Mouse (Mus musculus): ENCODE results near the gene Pde3a. TPM values are rescaled to one million over a fixed set of nuclear protein-coding genes. Genes with fewer than 3 reads are reported as not detected.

The Pde3a gene
- polyA plus RNA-seq, 1 experiment: 0.81 TPM

DNA sequence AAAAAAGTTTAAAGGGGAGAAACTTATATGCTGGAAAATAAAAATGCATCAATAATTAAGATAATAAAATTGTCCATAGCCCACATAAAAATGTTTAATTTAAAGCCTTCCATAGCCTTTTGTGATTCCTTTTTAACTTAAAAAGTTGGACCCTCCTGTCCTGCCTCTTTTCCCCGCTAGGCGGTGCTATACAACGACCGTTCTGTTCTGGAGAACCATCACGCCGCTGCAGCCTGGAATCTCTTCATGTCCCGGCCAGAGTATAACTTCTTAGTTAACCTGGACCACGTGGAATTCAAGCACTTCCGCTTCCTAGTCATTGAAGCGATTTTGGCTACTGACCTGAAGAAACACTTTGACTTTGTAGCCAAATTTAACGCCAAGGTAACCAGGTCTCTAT lies 239.6 kb downstream of the Pde3a start:
- TF ChIP-seq POLR2A (IDR thresholded peaks at IDR 0.05; ENCODE audit: extremely low read depth, insufficient read depth, low read length): no peak
- peak; percentile 68 for TF ChIP-seq CTCF (IDR thresholded peaks at IDR 0.05; ENCODE audit: extremely low read depth, insufficient read depth, low read length)
- Histone ChIP-seq H3K27ac (ENCODE audit: insufficient read depth, low read length) (no peak overlapping the region), H3K4me1 (ENCODE audit: control insufficient read depth, insufficient read depth, low read length) (no peaks in the 10 kb centered on the region), H3K4me3 (ENCODE audit: insufficient read depth, low read length) (no peak overlapping the region)

DNA sequence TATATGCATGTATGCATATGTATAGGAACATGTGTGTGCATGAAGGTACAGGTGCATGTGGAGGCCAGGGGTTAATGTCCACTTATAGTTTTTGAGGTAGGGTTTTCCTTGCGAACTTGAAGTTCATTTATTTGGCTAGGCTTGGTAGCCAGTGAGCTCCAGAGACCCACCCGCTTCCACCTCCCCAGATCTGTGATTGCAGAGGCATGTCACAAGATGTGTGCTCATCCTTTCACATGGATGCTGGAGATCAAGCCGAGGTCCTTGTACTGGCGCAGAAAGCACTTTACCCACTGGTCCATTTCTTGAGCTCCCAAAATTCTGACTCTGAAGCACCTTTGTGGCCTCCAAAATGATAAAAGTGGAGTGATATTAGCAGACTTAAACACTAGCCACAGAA lies 245.8 kb downstream of the Pde3a start:
- no peak overlapping the region for H3K4me3 ChIP-seq (ENCODE audit: insufficient read depth, low read length)
- no peak overlapping the region for H3K27ac ChIP-seq (ENCODE audit: insufficient read depth, low read length)
- H3K4me1 ChIP-seq (ENCODE audit: control insufficient read depth, insufficient read depth, low read length): no peaks in the 10 kb centered on the region; the same call in 1 of the 2 replicates
- TF ChIP-seq POLR2A (IDR thresholded peaks at IDR 0.05; ENCODE audit: extremely low read depth, insufficient read depth, low read length) (no peak), CTCF (IDR thresholded peaks at IDR 0.05; ENCODE audit: extremely low read depth, insufficient read depth, low read length) (no peak)

DNA sequence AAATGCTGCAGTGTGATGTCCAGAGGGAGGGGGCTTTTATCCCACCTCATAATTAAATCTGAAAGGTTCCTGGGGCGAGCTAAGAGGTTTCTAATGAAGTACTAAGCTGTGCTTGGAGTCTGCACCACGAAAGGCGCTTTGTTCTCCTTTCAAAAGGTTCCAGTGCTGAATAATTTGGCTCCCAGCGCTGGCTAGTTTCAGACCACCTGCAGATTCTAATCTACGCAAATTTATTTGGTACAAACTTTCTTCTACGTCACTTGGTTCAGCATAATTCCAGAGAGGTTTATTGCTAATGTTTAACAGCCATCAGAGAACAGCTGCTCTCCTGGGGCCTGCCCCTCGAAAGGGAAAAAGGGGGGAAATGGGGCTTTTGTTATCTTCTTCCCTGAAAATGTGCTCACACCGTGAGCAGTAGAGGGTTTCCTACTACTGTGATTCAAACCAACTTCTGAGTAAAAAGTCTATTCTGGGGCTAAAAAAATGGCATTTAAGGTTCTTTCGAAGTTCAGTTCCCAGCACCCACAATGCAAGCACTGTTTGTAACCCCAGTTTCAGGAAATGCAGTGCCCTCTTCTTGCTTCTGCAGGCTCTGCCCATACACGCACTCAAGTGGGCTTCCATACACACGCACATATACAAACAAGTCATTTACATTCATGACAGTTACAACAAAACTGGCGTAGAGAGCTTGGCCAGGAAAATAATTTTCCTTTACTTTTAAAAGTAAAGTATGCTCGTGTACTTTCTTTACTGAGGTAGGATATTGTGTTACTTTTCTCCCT lies 246.8 kb downstream of the Pde3a start:
- no peak for TF ChIP-seq CTCF (IDR thresholded peaks at IDR 0.05; ENCODE audit: extremely low read depth, insufficient read depth, low read length)
- TF ChIP-seq POLR2A (IDR thresholded peaks at IDR 0.05; ENCODE audit: extremely low read depth, insufficient read depth, low read length): no peak
- H3K4me3 ChIP-seq (ENCODE audit: insufficient read depth, low read length): no peak overlapping the region
- no peaks in the 10 kb centered on the region; the same call in 1 of the 2 replicates for H3K4me1 ChIP-seq (ENCODE audit: control insufficient read depth, insufficient read depth, low read length)
- H3K27ac ChIP-seq (ENCODE audit: insufficient read depth, low read length): peak overlapping the region; percentile 29

DNA sequence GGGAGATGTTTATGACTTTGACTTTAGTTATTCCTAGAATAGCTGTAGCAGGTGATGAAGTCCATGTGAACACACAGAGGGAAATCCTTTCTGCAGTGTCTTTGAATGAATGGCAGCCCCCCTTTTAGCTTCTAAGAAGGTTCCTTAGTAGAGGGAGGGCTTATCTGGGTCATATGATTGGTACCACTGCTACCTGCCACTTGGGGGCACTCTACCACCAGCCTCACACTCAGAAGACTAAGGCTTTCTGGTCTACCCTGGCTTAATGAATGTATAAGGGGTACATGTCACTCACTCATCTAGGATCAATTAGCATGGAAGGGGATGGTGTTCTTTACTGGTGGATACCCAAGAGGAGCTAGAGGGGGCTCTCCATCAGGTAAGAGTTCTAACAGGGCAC lies 250.4 kb downstream of the Pde3a start:
- Histone ChIP-seq H3K27ac (ENCODE audit: insufficient read depth, low read length) (no peak overlapping the region), H3K4me3 (ENCODE audit: insufficient read depth, low read length) (no peak overlapping the region), H3K4me1 (ENCODE audit: control insufficient read depth, insufficient read depth, low read length) (peaks cover 2% of the 10 kb centered on the region; the same call in 1 of the 2 replicates)
- TF ChIP-seq CTCF (IDR thresholded peaks at IDR 0.05; ENCODE audit: extremely low read depth, insufficient read depth, low read length) (peak; percentile 44), POLR2A (IDR thresholded peaks at IDR 0.05; ENCODE audit: extremely low read depth, insufficient read depth, low read length) (no peak)

DNA sequence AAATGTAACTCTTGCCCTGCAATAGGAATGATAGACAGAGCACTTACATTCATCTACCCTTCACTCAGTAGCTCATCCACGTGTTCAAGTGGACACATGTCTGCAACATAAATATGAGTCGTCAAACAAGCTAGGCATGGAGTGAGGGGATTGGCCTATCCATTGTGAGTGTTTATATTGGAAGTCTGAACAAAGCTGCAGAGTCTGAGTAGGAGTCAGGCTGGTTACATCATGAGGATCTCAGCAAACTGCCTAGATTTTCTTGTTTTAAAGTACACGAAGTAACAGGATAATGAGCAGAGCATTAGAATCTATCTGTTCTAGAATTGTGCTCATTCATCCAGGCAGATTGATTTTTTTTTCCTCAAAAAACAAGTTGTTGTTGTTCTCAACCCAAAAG lies 252.1 kb downstream of the Pde3a start:
- TF ChIP-seq CTCF (IDR thresholded peaks at IDR 0.05; ENCODE audit: extremely low read depth, insufficient read depth, low read length): no peak
- TF ChIP-seq POLR2A (IDR thresholded peaks at IDR 0.05; ENCODE audit: extremely low read depth, insufficient read depth, low read length): no peak
- H3K4me1 ChIP-seq (ENCODE audit: control insufficient read depth, insufficient read depth, low read length): peaks cover 2% of the 10 kb centered on the region; the same call in 1 of the 2 replicates

DNA sequence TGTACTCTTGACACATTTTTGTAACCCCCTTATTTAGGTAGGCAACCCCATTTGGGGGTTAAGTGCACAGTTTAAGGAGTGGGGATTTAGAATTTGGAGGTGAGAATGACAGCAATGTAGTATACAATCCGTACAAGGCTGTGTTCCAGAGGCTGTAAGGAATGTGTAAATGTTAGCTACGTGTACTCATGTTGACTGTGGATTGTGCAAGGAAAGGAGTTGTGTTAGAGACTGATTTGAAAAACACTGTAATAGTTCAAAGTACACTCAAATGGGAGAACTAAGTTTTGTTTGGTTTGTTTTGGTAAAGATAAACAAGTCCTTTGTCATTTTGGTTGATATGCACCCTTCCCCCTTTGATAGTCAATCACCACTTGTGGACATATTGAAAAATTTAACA lies 273.5 kb downstream of the Pde3a start:
- H3K27ac ChIP-seq (ENCODE audit: insufficient read depth, low read length): no peak overlapping the region
- TF ChIP-seq CTCF (IDR thresholded peaks at IDR 0.05; ENCODE audit: extremely low read depth, insufficient read depth, low read length): no peak
- no peak for TF ChIP-seq POLR2A (IDR thresholded peaks at IDR 0.05; ENCODE audit: extremely low read depth, insufficient read depth, low read length)
- no peaks in the 10 kb centered on the region for H3K4me1 ChIP-seq (ENCODE audit: control insufficient read depth, insufficient read depth, low read length)
- no peak overlapping the region for H3K4me3 ChIP-seq (ENCODE audit: insufficient read depth, low read length)

More for the DNA sequence above, 252.1 kb downstream of the Pde3a start:
- Histone ChIP-seq H3K27ac (ENCODE audit: insufficient read depth, low read length) (no peak overlapping the region), H3K4me3 (ENCODE audit: insufficient read depth, low read length) (no peak overlapping the region)

DNA sequence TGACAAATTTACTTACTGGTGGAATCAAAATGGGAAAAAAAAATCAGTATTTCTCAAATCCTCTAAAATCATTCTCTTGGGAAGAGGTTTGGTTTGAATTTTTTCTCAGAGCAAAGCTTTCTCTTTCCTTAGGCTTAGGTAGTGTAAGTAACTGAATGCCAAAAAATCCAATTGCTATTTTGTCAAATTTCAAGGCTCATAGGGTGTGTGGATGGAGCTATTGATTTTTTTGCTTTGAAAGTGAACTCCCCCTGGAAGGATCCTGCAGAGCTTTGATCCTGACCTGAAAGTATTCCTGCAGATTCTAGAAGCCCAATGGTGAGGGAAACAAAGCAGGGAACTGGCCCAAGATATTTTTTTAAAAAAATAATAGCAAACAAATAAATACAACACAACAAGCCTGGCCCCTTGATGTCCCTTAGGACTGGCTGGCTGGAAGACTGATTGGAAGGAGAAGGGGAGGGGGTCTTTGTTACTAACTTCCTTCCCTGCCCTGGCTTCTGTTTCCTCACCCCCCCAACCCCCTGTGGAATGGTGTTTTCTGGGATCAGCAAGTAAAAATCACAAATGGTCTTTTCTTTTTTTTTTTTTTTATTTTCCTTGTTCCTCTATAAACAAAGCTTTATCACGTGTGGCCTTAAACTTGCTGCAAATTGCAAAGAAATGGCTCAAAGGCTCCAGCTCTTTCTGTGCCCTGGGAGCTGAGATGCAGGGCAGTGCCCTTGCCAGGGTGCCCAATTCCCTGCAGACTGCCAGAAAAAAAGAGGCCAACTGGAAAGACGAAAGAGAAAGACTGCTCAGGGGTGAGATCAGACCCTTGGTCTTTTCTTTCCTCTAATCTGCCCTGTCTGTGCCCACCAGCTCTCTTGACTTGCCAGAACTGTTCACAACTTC lies 274.9 kb downstream of the Pde3a start, which contains the start of gene Slco1c1:
Slco1c1 (plus strand) TSS at position 622 of the 894 bp plus-strand sequence.
- H3K27ac ChIP-seq (ENCODE audit: insufficient read depth, low read length): peak within 1 kb of the TSS; percentile 95
- H3K4me3 ChIP-seq (ENCODE audit: insufficient read depth, low read length): peak within 1 kb of the TSS; percentile 39
- 0 out of 2 replicates have a peak, but pooled peaks have one; percentile 35 for TF ChIP-seq POLR2A (IDR thresholded peaks at IDR 0.05; ENCODE audit: extremely low read depth, insufficient read depth, low read length)
- no peak for TF ChIP-seq CTCF (IDR thresholded peaks at IDR 0.05; ENCODE audit: extremely low read depth, insufficient read depth, low read length)
- no peaks in the 10 kb centered on the region for H3K4me1 ChIP-seq (ENCODE audit: control insufficient read depth, insufficient read depth, low read length)

DNA sequence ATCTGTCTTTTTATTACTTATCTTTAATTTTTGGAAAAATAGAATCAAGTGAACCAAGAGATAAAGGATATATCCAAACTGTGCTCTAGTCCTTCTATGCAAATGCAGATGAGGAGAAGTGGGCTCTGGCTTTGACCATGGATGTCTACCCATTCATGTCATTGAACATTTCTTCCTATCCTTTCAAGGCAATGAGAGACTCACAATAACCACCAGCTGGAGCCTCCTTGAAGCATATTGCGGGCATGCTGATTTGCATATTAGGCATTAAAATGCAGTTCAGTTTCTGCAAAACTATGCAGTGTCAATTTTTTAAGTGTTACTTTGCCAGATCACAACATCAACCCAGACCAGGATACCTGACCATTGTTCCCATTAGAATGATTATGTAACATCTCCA lies 276.7 kb downstream of the Pde3a start:
- TF ChIP-seq CTCF (IDR thresholded peaks at IDR 0.05; ENCODE audit: extremely low read depth, insufficient read depth, low read length) (no peak), POLR2A (IDR thresholded peaks at IDR 0.05; ENCODE audit: extremely low read depth, insufficient read depth, low read length) (no peak)
- H3K4me3 ChIP-seq (ENCODE audit: insufficient read depth, low read length): no peak overlapping the region
- H3K27ac ChIP-seq (ENCODE audit: insufficient read depth, low read length): no peak overlapping the region
- H3K4me1 ChIP-seq (ENCODE audit: control insufficient read depth, insufficient read depth, low read length): no peaks in the 10 kb centered on the region

DNA sequence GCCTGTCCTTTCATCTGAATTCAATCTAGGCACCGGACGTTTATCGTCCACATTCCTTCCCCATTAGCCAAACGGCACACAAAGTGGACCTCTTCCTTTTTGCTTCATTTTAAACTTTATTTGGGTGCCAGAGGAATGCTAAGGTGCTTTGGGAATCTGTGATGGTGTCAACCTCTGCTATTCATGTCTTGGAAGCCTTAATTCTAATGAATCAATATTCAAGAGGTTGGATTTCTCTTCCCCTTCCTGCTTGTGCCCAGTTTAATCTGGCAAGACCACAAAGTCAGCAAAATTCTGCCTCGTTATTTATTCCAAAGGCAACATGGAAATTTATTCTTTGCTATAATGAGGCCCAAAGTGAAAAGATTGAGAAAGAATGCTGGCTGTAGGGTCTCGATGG lies 281.8 kb downstream of the Pde3a start:
- peak overlapping the region; percentile 87; the same call in 1 of the 2 replicates for H3K27ac ChIP-seq (ENCODE audit: insufficient read depth, low read length)
- TF ChIP-seq POLR2A (IDR thresholded peaks at IDR 0.05; ENCODE audit: extremely low read depth, insufficient read depth, low read length) (no peak), CTCF (IDR thresholded peaks at IDR 0.05; ENCODE audit: extremely low read depth, insufficient read depth, low read length) (no peak)
- H3K4me3 ChIP-seq (ENCODE audit: insufficient read depth, low read length): no peak overlapping the region

More for the DNA sequence above, 281.8 kb downstream of the Pde3a start:
- H3K4me1 ChIP-seq (ENCODE audit: control insufficient read depth, insufficient read depth, low read length): no peaks in the 10 kb centered on the region

All from cortical plate, adult 2 months (tissue).